Mouse (Mus musculus) CD4-positive helper T cell, adult 2 months (primary cell): ENCODE data around the gene Arhgef7.

ENCODE experiments used
- DNase-seq: peaks from one replicate; pipeline ENCODE4 v3.0.0-alpha.2; 2012; ENCODE audit warnings: low read depth, missing footprints, low spot score

Arhgef7 gene

DNA sequence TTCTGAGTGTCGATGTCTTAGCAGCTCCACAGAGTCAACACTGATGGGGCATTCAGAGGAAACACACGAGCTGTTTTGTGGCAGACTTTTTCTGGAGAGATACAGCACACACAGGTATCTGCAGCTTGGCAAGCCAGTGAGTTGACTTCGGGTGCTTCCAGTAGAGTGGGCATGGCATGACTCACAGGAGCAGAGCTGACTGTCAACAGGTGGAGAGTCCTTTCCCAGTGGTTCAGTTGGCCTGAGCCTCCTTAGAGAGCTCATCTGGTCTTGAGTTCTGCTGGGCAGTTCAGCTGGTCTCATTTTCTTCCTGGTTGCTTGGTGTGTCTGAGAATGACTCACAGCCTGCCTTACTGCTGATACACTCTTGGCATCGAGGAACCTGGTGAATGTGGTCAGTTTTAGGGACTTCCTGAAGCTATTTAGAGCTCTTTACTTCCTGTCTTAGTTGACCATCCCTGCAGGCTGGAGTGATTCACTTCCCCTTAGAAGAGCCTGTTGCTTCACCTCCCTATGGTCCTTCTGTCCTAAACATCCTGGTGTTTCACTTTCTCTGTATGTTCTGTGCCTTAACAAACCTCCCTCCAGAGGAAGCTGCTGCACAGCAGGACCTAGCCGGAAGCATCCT lies 39.8 kb downstream of the Arhgef7 start:
- DNase-seq: no peak

GRCm38 (mm10) chr8:11770001-11770400 lies 42.5 kb downstream of the Arhgef7 start:
- DNase-seq: no peak

- DNase-seq: no peak
Measured at GRCm38 (mm10) chr8:11770521-11771080, 43.1 kb downstream of the Arhgef7 start.

GRCm38 (mm10) chr8:11771608-11772007 lies 44.1 kb downstream of the Arhgef7 start:
- no peak for DNase-seq

DNA sequence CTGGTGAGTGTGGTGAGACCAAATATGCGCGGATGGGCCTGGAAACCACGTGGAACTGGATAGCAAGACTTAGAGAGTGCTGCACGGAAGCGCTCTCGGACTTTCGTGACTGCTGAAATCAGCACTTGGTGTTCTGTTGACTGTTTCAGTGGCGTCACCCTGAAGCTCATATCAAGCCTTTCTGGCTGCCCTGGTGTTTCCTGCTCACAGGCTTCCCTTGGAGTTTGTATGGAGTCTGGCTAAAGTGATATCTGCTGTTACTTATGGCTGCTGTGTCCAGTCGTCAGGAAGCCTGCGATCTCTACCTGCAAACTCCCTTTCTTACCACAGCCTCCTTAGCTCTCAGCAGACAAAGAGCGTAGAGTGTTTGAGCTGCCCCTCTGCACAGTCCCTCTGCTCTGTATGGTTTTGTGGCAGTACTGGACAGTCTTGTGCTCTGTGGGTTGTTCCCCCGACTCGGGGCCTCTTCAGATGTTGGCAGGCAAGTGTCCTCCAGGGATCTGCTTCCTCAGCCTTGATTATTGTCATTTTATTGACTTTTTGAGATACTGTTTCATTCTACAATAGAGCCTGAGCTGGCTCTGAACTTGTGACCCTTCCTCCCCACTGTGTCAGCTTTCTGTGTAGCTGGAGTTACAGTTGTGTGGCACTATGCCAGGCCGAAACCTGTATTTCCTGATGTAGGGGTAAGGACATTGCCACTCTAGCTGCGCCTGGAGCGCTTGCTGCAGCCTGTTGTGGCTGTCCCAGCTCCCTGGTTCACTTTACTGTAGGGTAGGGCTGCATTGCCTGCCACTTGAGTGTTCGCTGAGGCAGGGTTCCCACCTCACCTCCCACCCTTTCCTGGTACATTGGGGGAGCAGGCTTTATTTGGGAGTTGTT lies 46.9 kb downstream of the Arhgef7 start:
- DNase-seq: no peak

DNA sequence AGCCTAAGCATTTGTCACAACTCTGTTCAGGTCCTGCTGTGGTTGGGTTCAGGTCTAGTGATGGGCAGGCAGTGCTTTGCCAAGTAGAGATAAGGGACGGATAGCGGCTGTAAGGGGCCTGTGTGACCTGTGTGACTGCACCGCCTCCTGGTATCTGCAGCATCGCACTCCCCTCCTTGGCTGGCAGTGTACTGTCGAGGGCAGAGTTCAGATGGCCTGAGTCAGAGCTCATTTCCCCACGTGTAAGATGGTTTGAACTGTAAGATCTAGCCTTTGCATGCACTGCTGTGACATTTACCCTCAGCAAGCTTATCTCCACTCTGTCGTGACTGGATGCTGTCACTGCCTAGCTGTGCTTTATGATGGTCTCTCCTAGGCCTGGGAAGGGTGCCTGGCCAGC lies 48.4 kb downstream of the Arhgef7 start:
- DNase-seq: no peak

DNA sequence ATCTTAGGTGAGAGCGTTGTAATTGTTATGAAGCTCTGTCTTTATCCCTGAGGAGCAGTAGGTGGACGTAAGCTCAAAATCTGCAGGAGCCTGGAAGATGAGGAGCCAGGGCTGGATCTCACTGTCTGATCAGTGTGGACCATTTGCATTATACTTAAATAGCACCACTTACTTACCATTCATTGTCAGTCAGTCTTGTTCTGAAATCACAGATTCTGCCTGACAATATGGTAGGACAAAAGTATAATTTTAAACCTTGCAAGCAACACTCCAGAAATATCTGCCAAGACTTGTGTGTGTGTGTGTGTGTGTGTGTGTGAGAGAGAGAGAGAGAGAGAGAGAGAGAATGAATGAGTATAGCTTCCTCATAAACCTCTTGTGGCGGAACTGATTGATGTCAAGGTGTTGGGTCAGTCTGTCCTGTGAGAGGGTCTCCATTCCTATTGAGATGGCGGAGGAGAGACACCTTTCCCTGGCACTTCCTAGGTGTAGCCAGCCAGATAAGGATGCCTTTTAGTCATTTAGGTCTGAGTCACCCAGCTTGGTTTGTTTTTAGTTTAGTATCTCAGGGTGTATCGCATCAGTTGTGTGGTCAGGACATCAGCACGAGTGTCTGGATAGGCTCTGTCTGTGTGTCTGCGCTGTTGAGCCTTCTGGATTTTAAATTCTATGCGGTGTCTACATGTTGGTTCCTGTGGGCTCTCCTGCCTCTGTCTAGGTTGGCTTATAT lies 49.1 kb downstream of the Arhgef7 start:
- no peak for DNase-seq

DNA sequence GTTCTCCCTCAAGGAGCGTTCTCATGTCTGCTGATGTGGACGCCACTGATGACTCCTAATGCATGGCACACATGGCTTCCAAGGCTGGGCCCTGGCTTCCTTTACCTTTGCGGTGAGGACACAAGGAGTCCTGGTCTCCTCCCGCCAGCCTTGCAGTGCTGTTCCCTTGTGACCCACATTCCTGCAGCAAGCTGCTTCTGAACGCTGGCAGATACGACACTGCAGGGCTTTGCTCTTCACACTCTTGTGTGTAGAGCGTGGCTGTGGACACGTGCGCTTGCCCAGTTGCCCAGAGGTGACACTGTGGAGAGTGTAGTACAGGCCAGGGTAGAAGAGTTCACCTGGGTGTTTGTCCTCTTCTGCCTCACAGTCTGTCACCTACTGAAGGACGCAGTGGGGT lies 49.7 kb downstream of the Arhgef7 start:
- no peak for DNase-seq

DNA sequence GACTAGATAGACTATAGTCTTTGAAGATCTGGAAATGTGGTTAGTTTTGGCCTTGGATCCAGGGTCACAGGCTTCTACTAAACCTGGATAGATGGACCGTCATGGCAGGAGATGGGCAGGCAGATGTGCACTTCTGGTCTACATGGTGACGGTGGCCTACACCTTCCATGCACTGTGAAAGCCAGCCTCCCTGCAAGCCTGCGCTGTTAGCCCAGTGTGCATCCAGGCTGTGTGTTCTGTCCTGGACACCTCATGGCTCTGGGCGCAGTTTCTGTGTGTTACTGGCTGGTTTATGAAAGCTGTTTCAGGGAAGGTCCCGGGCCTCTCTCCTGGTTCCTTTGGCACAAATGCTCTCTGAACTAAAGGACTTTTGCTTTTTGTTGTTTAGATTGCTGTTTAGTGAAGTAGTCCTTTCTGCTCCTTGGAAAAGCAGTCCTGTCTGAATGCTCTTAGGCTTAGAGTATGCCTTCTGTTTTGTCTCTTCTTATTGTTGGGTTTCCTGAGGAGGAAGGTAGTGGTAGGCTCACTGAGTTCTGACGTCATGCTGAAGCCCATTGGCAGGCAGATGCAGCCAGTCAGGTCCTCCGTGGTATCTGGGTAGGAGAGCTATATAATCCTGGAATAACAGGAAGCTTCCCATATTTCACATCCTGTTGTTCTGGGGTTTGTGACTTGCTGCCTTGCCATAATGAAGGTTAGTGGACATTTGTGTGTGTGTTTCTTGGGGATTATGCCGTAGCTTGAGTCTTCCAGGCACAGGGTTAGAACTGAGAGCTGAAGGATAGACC lies 51.3 kb downstream of the Arhgef7 start:
- DNase-seq: no peak

GRCm38 (mm10) chr8:11779844-11780634 lies 52.5 kb downstream of the Arhgef7 start:
- no peak for DNase-seq

DNA sequence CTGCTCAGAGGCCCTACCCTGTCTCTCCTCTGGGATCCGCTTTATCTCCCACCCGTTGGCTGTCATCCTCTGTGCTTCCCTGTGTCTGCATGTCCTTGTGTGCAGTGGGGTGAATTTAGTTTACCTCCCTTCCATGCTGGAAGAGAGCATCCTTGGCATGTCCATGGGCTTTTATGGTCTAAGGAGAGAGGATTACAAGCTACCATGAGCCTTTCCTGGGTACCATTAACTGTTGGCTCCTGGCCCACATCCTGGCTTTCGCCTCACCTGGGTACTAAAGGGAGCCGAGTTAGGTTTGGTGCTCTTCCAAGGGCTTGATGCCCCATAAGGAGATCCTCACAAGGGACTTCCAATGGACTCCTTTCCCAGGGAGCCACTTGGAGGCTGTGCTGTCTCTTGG lies 53.1 kb downstream of the Arhgef7 start:
- no peak for DNase-seq

GRCm38 (mm10) chr8:11782607-11783006 lies 55.1 kb downstream of the Arhgef7 start:
- no peak for DNase-seq

DNA sequence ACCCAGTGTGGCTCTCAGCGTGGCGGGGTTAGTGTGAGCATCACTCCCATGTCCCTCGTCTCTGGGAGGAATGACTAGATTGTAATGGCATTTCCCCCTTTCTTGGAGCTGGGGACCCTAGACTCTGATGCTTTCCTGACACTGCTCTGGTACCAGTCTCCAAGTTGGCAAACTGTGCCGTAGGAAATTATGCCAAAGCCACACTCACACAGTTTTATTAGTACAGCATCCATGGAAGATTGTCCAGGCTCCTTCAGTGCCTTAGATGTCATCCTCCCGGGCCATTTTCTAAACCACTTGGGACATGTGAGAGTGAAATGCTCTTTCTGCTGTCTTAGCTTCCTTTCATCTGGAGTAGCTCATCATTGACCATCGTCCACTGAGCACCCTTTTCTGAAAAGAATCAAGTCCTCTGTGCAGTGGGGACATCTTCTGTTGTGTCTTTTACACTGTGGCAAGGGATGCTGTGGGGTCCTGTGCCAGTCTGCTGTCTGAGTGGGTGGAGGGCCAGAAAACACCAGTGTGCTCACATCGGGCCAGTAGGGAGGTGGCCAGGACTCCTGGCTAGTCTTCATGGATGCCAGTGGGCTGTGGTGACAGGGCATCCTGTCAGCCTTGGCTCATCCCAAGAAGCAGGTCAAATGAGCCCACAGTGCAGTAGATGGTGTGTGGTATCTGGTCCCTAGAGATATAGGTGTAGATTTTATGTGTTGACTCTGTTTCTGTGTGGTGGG lies 56.5 kb downstream of the Arhgef7 start:
- DNase-seq: no peak

GRCm38 (mm10) chr8:11785121-11785520 lies 57.6 kb downstream of the Arhgef7 start:
- DNase-seq: no peak

GRCm38 (mm10) chr8:11785539-11786046 lies 58.1 kb downstream of the Arhgef7 start:
- DNase-seq: no peak

DNA sequence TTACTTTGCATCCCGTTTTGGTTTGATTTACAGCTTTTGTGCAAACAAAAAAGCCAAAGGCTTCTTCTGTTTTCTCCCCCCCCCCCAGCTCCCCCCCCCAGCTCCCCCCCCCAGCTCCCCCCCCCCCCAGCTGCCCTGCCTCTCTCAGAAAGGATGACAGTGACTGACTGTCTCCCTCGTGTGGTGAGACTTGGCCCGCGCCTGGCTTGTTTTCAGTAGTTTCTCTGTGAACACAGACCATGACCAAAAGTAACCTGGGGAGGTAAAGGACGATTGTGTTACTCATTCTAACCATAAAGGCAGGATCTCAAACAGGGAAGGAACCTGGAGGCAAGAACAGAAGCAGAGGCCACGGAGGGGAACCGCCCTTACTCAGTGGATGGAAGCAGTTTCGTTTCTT lies 60.7 kb downstream of the Arhgef7 start:
- peak; percentile 41 for DNase-seq

DNA sequence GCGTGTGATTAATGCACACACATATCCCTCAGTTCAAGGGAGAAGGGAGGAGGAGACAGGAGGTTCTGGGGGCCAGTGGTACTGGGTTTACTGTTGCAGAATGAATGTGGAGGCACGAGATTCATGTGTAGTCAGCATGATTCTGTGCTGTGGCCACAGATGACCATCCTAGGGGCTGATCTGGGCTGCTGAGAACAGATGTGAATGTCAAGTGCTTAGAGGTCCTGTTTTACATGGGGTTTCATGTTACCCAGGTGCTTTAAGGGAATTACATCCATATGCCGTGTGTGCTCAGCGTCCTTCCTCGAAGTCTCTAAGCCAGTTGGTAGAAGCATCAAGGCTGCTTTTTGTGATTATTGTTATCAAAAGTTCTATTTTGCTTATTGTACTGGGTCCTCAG lies 61.6 kb downstream of the Arhgef7 start:
- no peak for DNase-seq

DNA sequence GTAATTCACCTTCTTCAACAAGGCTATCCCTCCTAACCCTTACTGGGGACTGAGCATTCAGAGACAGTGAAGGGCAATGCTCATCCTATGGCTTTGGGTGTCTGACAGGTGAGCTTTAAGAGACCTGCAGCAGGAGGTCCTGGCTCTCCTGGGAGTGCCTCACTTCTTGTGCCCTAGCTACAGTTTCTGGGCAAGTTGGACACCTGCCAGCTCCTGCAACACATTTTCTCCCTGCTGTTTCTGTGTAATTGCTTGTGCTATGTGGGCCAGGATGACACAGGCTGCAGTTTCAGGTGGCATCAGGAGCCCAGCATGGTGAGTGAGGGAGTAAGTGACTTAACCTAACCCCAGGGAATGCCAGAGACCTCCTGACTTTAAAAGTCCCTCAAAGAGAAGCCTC lies 67.4 kb downstream of the Arhgef7 start:
- DNase-seq: no peak

GRCm38 (mm10) chr8:11797128-11797527 lies 69.6 kb downstream of the Arhgef7 start:
- DNase-seq: no peak
